Mouse (Mus musculus): ENCODE measurements around the gene Trim56.

Trim56 gene

DNA sequence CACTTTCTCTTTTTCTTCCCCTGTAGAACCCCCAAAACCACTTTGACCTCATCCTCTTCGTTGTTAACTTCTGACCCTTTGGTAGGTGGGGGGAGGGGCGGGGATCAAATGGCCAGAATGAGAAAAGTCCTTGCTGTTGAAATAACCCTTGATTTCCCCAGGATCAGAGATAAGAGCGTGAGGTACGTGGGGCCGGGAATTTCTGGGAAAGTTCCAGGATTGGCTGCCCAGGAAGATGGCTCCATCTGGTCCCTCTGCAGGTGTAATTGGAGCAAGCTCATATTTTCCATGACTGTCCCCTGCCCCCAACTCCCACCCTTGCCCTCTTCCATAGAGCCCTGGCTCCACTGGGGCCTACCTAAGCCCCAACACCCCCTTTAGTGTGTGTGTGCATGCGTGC lies 40.3 kb downstream of the Trim56 start:
- DNase-seq (ENCODE audit: low spot score in 2 of 2) = no peak

DNA sequence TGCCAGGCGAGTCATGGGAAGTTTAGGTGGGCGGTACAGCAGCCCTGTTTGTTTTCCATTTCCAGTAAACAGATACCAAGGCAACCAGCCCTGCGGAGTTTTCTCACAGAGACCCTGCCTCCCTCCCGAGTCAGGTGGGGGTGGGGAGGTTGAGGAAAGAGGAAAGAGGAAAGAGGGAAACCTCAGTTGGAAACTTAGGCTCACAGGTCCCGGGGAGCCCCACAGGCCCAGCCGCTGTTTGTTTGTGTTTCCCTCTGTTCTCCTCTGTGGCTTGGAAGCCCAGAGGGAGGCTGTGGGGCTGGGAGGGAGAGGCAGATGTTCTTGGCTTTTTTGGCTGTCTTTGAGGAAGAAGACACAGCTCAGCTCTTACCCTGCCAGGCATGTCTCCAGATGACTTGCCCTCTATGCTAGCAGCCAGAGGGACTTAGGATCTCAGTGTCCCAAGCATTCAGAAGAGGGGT lies 41.8 kb downstream of the Trim56 start:
- no peak for DNase-seq (ENCODE audit: low spot score in 2 of 2)

DNA sequence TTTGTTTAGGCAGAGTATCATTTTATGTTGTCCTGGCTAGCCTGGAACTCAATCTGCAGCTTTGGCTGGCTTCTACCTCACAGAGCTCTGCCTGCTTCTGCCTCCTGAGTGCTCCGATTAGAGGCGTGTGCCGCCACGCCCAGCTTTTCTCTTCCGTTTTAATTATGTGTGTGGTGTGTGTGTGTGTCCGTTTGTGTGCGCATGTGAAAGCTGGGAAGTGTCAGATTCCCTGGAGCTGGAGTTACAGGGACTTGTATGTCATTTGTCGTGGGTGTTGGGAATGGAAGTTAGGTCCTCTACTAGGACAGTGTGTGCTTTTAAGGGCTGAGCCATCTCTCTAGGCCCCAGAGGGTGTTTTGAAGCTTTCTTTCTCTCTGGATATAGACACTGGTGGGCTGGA lies 42.9 kb downstream of the Trim56 start:
- DNase-seq (ENCODE audit: low spot score in 2 of 2) = no peak

DNA sequence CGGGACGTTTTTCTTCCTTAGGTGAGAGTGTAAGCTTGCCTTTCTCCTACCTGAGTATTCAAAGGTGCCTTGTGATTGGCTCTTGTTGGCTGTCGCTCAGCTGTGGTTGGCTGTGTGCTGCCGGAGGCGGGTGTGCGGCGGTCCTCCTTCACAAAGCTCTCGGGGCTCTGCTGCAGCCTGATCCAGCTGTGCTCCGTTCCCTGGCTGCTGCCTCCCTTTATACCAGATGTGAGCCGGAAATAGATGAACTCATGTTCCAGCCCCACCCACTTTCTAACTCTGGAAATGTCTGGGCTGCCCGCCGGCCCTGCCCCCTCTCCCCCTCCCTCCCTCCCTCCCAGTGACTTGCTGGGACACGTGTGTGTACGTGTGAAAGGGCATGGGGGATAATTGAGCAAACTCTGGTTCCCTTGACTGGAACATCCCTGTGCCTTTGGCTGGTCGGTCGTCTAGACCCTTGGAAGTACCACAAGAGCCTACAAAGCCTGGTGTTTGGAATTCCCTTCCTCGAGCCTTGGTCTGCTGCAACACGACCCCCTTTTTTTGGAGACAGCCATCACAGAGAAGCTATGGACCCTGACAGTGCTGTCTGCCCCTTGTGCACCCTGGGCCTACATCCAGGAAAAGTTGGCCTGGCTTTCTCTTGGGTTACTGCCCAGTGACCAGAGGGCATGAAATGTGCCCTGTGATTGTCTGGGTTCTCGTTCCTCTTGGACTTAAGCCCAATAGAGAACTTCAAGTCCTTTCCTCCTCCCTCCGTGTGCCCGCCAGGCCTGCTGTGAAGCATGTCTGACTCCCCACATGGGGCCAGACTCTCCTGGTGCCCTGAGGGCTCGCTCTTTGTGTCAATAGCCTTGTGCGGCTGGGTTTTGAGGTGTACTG lies 43.7 kb downstream of the Trim56 start, which contains the start of gene Serpine1:
Serpine1 (minus strand) TSS at position 190 of the 882 bp plus-strand sequence.
- peak; percentile 58 to 64 for DNase-seq (ENCODE audit: low spot score in 2 of 2)

DNA sequence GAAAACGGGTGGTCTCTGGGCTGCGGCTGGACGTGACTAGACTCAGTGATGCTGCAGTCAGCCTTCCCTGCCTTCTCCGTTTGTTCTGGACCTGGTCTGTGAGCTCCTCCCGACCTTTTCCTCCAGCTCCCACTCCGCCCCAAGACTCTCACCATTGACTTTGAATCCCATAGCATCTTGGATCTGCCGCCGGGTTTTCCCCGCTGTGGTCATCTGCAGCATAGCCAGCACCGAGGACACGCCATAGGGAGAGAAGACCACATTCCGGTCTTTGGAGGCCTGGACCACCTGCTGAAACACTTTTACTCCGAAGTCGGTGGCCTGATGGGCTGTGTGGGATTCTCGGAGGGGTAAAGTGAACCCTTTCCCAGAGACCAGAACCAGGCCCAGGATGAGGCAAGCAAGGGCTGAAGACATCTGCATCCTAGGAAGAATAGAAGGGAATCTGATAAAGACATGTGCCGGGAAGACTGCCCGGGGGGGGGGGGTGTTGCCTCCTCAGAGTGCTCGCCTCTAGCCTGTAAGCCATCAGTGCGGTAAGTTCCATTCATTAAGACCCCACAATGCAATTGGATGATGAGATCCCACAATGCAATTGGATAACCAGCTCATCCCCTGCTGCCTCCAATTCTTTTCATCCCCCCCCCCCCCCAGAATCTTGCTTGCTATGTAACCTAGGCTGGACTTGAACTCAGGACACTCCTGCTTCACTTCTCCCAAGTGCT lies 45.0 kb downstream of the Trim56 start:
- no peak for DNase-seq (ENCODE audit: low spot score in 2 of 2)

DNA sequence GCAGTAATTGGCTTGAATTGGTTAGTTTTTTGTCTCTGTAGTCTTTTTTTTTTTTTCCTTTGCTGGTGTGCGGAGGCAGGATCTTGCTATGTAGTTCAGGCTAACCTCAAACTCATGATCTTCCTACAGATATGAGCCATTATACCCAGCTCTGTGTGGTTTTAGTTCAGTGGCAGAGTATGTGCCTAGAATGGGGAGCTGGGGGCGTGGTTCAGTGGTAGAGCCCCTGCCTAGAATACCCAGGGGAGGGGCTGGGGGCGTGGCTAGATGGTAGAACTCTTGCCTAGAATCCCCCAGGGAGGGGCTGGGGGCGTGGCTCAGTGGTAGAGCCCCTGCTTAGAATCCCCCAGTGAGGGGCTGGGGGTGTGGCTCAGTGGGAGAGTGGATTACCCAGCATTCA lies 47.3 kb downstream of the Trim56 start:
- no peak for DNase-seq (ENCODE audit: low spot score in 2 of 2)

DNA sequence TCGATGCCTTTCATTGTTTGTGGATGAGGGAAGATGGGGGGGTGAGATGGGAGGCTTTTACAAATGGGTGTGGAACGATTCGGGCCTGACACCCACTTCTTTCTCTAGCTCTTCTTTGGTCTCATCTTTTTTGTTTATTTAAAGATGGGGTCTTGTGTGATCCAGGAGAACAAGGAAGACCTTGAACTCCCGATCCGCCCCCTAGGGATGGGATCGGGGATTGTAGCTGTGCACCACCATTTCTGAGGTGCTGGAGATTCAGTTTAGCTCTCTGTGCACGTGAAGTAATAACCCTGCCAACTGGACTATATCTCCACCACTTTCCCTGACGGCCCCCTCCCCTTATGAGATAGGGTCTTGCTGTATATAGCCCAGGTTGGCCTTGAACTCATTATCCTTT lies 50.1 kb downstream of the Trim56 start:
- no peak for DNase-seq (ENCODE audit: low spot score in 2 of 2)

DNA sequence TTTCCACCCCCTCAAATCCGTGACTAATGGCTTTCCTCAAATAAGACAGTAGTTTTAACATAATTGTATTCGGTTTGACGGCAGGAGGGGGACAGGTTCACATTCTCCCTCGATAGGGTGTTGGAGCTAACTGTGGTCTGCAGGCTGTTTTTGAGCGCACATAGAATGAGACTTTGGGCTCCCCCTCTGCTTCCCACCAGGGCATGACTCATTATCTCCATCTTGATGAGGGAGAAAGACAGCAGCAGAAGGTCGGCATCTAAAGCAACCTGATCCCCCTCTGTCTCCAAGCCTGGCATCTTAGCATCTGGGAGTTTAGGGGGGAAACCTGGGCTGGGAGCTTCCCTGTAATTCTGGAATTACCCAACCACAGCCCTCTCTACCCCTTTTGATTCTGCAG lies 50.6 kb downstream of the Trim56 start:
- DNase-seq (ENCODE audit: low spot score in 2 of 2) = no peak

DNA sequence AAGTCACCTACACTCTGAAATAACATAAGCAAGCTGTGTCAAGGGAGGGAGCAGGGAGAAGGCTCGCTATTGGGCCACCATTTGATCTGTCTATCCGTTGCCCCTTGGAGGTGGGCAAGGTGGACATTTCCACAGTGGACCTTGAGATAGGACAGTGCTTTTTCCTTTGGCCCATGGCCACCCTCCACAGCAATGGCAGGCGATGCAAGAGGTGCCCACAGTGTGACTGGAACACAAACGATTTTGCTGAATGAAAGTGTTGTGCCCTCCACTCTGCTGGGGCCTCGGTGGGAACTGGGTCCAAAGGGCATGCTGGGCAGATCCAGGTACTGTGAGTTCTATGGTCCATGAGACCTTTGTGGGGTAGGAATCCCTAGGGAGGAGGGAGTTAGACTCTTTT lies 53.4 kb downstream of the Trim56 start:
- no peak for DNase-seq (ENCODE audit: low spot score in 2 of 2)

DNA sequence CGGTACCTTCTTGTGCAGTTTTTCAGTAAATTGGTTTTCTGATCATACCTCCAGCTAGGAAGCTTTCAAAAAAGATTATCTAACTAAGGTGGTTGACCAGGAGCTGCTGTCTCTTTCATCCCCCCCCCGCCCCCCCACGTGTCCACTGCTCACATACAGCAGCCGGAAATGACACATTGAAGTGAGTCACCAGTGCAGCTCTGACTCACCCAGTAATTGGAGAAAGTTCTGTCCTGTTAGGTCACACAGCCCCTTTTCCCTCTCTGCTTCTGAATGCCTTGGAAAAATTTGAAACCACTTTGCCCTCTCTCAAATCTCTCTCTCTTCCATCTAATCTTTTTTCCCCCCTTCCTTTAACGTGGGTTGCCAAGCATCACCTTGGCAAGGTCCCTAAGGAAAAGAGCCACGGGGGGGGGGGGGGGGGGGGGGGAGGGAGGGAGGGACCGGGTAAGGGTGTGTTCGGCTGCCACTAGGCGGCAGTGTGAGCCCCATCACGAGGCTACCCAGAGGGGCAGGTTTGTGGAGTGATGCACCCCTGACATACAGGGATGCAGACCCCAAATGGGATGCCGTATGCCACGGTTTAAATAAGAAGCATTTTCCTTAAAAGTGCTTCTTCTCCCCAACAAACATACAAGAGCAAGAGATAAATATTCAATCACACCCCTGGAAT lies 54.1 kb downstream of the Trim56 start:
- peak in 1 of 2 experiments; percentile 41 for DNase-seq (ENCODE audit: low spot score in 2 of 2)
